In genomic region chr11:104144930-104145329, GRCm38 (mm10) we compare ENCODE assay signal across 46 mouse cellular contexts. TPM values are rescaled to one million over a fixed set of nuclear protein-coding genes. Genes with fewer than 3 reads are reported as not detected.
"Had no signal": no experiment of that assay in that cellular context is flagged by ENCODE, and none has a peak within 500 bp of the region (broad histone marks: within the 10 kb centered on the region; RNA-seq: fewer than 3 reads in every experiment).

No protein-coding gene starts in this region.

- H3K4me3 ChIP-seq: limb, embryonic 10.5 days; limb, embryonic 12.5 days; limb, embryonic 13.5 days; limb, embryonic 15.5 days; liver, embryonic 12.5 days; liver, embryonic 13.5 days; liver, embryonic 15.5 days; lung, embryonic 15.5 days; megakaryocyte, embryonic 14.5 days; midbrain, embryonic 10.5 days; midbrain, embryonic 12.5 days; midbrain, embryonic 13.5 days; midbrain, embryonic 15.5 days; myocyte had no signal

- H3K9me3 ChIP-seq: limb, embryonic 10.5 days; limb, embryonic 12.5 days; limb, embryonic 13.5 days; limb, embryonic 15.5 days; liver, embryonic 12.5 days; liver, embryonic 13.5 days; liver, embryonic 15.5 days; lung, embryonic 15.5 days; midbrain, embryonic 10.5 days; midbrain, embryonic 12.5 days; midbrain, embryonic 13.5 days; midbrain, embryonic 15.5 days had no signal

- H3K4me2 ChIP-seq: limb, embryonic 12.5 days; limb, embryonic 13.5 days; limb, embryonic 15.5 days; liver, embryonic 11.5 days; liver, embryonic 12.5 days; liver, embryonic 13.5 days; liver, embryonic 15.5 days; lung, embryonic 14.5 days; lung, embryonic 15.5 days; midbrain, embryonic 11.5 days; midbrain, embryonic 12.5 days; midbrain, embryonic 13.5 days; midbrain, embryonic 15.5 days had no signal

- H3K36me3 ChIP-seq: limb, embryonic 10.5 days; limb, embryonic 12.5 days; limb, embryonic 13.5 days; limb, embryonic 15.5 days; liver, embryonic 12.5 days; liver, embryonic 13.5 days; liver, embryonic 15.5 days; lung, embryonic 15.5 days; midbrain, embryonic 10.5 days; midbrain, embryonic 12.5 days; midbrain, embryonic 13.5 days; midbrain, embryonic 15.5 days had no signal

- H3K4me1 ChIP-seq: limb, embryonic 12.5 days; limb, embryonic 13.5 days; limb, embryonic 15.5 days; liver, embryonic 12.5 days; liver, embryonic 13.5 days; liver, embryonic 15.5 days; lung, embryonic 15.5 days; megakaryocyte, embryonic 14.5 days; midbrain, embryonic 12.5 days; midbrain, embryonic 13.5 days; midbrain, embryonic 15.5 days had no signal

- H3K27ac ChIP-seq: limb, embryonic 10.5 days; limb, embryonic 12.5 days; limb, embryonic 13.5 days; limb, embryonic 15.5 days; liver, embryonic 12.5 days; liver, embryonic 13.5 days; liver, embryonic 14.5 days; liver, embryonic 15.5 days; lung, embryonic 15.5 days; macrophage; midbrain, embryonic 10.5 days; midbrain, embryonic 12.5 days; midbrain, embryonic 13.5 days; midbrain, embryonic 15.5 days had no signal

- H3K9ac ChIP-seq: limb, embryonic 12.5 days; limb, embryonic 13.5 days; limb, embryonic 15.5 days; liver, embryonic 12.5 days; liver, embryonic 13.5 days; liver, embryonic 14.5 days; liver, embryonic 15.5 days; liver, postnatal 0 days; lung, embryonic 14.5 days; lung, embryonic 15.5 days; midbrain, embryonic 12.5 days; midbrain, embryonic 13.5 days; midbrain, embryonic 15.5 days had no signal

- DNase-seq: left cerebral cortex, postnatal 4 days; liver; liver, embryonic 13.5 days; liver, postnatal 0 days; lung, adult 18-20 months; lung, adult 2 months; lung, embryonic 14.5 days; lung, postnatal 10 days; lung, postnatal 14 days; lung, postnatal 36 days; lung, postnatal 4 days; midbrain, embryonic 14.5 days had no signal

- ATAC-seq: liver, embryonic 12.5 days; liver, postnatal 0 days; lung, postnatal 0 days; midbrain, embryonic 13.5 days; midbrain, embryonic 15.5 days; midbrain, embryonic 16.5 days had no signal

- H3K27me3 ChIP-seq: liver, embryonic 13.5 days; liver, embryonic 15.5 days; lung, embryonic 15.5 days; midbrain, embryonic 15.5 days had no signal

RNA-seq across cellular contexts. Expression of gene Crhr1, which starts 12.3 kb away (rescaled TPM):
- total RNA-seq: liver, adult 2 months; megakaryocyte progenitor cell, adult 5-6 weeks; megakaryocyte, adult 5-6 weeks; megakaryocyte-erythroid progenitor cell, adult 5-6 weeks; monocyte, adult 5-6 weeks had no signal
- polyA plus RNA-seq: limb, embryonic 15.5 days; liver, embryonic 11.5 days; liver, embryonic 12.5 days; liver, embryonic 13.5 days; liver, embryonic 14.5 days; liver, embryonic 15.5 days; liver, embryonic 16.5 days; liver, postnatal 0 days; lung, adult 2 months; lung, embryonic 14.5 days; lung, embryonic 15.5 days; lung, embryonic 16.5 days; lung, postnatal 0 days; macrophage; myocyte had no signal

RNA-seq across cellular contexts. Expression of gene Sppl2c, which starts 41.2 kb away (rescaled TPM):
- total RNA-seq: left cerebral cortex, postnatal 10 days; left cerebral cortex, postnatal 14 days; left cerebral cortex, postnatal 25 days; left cerebral cortex, postnatal 36 days; left cerebral cortex, postnatal 4 days; liver, adult 2 months; megakaryocyte progenitor cell, adult 5-6 weeks; megakaryocyte, adult 5-6 weeks; megakaryocyte-erythroid progenitor cell, adult 5-6 weeks; midbrain, postnatal 0 days; monocyte, adult 5-6 weeks had no signal
- polyA plus RNA-seq: limb, embryonic 10.5 days; limb, embryonic 11.5 days; limb, embryonic 12.5 days; limb, embryonic 13.5 days; limb, embryonic 14.5 days; limb, embryonic 15.5 days; liver, adult 2 months; liver, embryonic 11.5 days; liver, embryonic 12.5 days; liver, embryonic 13.5 days; liver, embryonic 14.5 days; liver, embryonic 15.5 days; liver, embryonic 16.5 days; liver, postnatal 0 days; lung, adult 2 months; lung, embryonic 14.5 days; lung, embryonic 15.5 days; lung, embryonic 16.5 days; lung, postnatal 0 days; macrophage; midbrain, embryonic 10.5 days; midbrain, embryonic 11.5 days; midbrain, embryonic 12.5 days; midbrain, embryonic 13.5 days; midbrain, embryonic 14.5 days; midbrain, embryonic 15.5 days; midbrain, embryonic 16.5 days; midbrain, postnatal 0 days; myocyte; neural tube, embryonic 11.5 days had no signal
